In the genomic region with DNA sequence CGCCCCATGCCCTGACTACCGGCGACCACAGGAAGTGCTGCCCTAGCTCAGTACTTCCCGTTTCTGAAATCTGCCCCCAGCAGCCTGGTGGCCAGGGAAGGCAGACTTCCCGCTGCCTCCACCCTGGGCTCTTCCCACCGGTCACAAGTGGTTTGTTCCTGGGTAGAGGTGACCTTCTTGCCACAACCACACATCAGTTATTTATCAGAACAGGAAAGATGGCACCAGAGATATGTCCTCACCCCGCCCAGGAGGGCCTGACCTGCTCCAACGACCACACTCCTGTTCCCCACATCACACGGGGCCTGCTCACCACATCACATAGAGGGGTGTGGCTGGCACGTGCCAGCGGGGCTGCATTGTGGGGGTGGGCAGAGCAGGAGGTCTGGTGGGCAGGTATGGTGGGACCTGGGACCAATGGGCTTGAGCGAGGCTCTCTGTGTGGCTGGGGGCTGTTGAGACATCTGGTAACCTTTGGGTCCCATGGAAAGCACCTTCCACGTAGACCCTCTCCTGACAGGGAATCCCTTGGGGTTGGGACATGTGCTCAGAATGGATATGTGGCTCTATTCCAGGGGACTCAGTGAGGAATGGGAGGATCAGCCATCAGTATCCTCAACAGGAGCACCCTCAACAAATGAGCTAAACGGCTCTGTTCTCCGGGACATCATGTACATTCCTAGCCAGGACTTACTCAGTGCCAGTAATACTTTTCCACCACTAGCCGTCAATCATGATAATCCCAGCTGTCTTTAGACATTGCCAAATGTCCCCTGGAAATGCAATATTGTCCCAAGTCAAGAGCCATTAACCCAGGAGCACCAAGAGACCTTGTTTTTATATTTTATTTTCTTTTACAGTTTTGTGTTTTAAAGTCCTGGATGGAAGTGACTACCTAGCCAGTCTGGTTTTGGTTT, we compare ENCODE assay signal across 16 mouse cellular contexts. TPM values are rescaled to one million over a fixed set of nuclear protein-coding genes. Genes with fewer than 3 reads are reported as not detected.
A peak's percentile ranks its signal among the peaks of the same experiment; 100 is the strongest.
DNase-seq lines count a peak whose midpoint lies in the region; ATAC-seq and TF ChIP-seq lines count a peak whose summit lies in the region.
"Had no signal": no experiment of that assay in that cellular context is flagged by ENCODE, and none has a peak within 500 bp of the region (broad histone marks: within the 10 kb centered on the region; RNA-seq: fewer than 3 reads in every experiment).

No protein-coding gene starts in this region.

- H3K27ac ChIP-seq in testis, adult 2 months (ENCODE audit: control insufficient read depth, insufficient read depth, low read depth, low read length): no peak overlapping the region
- H3K27ac ChIP-seq in liver, embryonic 16.5 days (ENCODE audit: low read length): no peak overlapping the region
- H3K27ac ChIP-seq: heart, adult 2 months; left cerebral cortex, adult 2 months; limb, embryonic 15.5 days; neural tube, embryonic 12.5 days; stomach, postnatal 0 days had no signal

- no peaks in the 10 kb centered on the region for H3K9me3 ChIP-seq in liver, embryonic 16.5 days (replicated peaks; ENCODE audit: control insufficient read depth, low read length)
- H3K9me3 ChIP-seq: limb, embryonic 15.5 days; neural tube, embryonic 12.5 days had no signal

- 26% methylated on average over 16 of the region's 16 CpGs for WGBS in liver, embryonic 16.5 days (ENCODE audit: insufficient replicate concordance)

- peak; percentile 63; the same call in 1 of the 2 replicates for TF ChIP-seq POLR2A in testis, adult 2 months (IDR thresholded peaks at IDR 0.05; ENCODE audit: control insufficient read depth, low read depth, low read length)

- H3K9ac ChIP-seq in liver, embryonic 16.5 days (ENCODE audit: low read depth, low read length): no peak overlapping the region
- H3K9ac ChIP-seq: limb, embryonic 15.5 days; neural tube, embryonic 12.5 days had no signal

- DNase-seq in testis, postnatal 10 days (ENCODE audit: low spot score): no peak
- DNase-seq in brain, adult 2 months (ENCODE audit: low read depth, low spot score): peak; percentile 4
- no peak for DNase-seq in gastrocnemius, adult 18-20 months (ENCODE audit: low spot score)
- no peak for DNase-seq in adrenal gland, postnatal 10 days
- no peak for DNase-seq in frontal cortex, postnatal 36 days (ENCODE audit: low spot score in 2 of 2)
- DNase-seq: cerebellum, postnatal 25 days; kidney, postnatal 36 days; retina, postnatal 1 day had no signal

- peak overlapping the region; percentile 2 for H3K4me3 ChIP-seq in testis, adult 2 months (ENCODE audit: control insufficient read depth, low read depth, low read length)
- no peak overlapping the region for H3K4me3 ChIP-seq in liver, embryonic 16.5 days (ENCODE audit: low read depth, low read length)
- H3K4me3 ChIP-seq: heart, adult 2 months; left cerebral cortex, adult 2 months; limb, embryonic 15.5 days; neural tube, embryonic 12.5 days had no signal

- no peak for TF ChIP-seq CTCF in testis, adult 2 months (IDR thresholded peaks at IDR 0.05; ENCODE audit: control insufficient read depth, insufficient read depth, insufficient replicate concordance, low read depth, low read length)

- ATAC-seq in liver, embryonic 16.5 days (ENCODE audit: low read depth): peak; percentile 21; the same call in 1 of the 2 replicates

- no peaks in the 10 kb centered on the region; the same call in 1 of the 2 replicates for H3K4me1 ChIP-seq in testis, adult 2 months (ENCODE audit: control insufficient read depth, insufficient read depth, low read length)
- H3K4me1 ChIP-seq in liver, embryonic 16.5 days (ENCODE audit: control insufficient read depth, low read depth, low read length): peaks cover 5% of the 10 kb centered on the region
- H3K4me1 ChIP-seq: limb, embryonic 15.5 days; neural tube, embryonic 12.5 days had no signal

- no peaks in the 10 kb centered on the region for H3K27me3 ChIP-seq in testis, adult 2 months (ENCODE audit: control insufficient read depth, insufficient read depth, low read length)
- no peaks in the 10 kb centered on the region for H3K27me3 ChIP-seq in liver, embryonic 16.5 days (ENCODE audit: control insufficient read depth, insufficient read depth, low read depth, low read length)
- H3K27me3 ChIP-seq: limb, embryonic 15.5 days; neural tube, embryonic 12.5 days had no signal

- no peak overlapping the region for H3K4me2 ChIP-seq in liver, embryonic 16.5 days (ENCODE audit: low read depth, low read length)
- H3K4me2 ChIP-seq: limb, embryonic 15.5 days; midbrain, embryonic 11.5 days; neural tube, embryonic 12.5 days had no signal

- no peaks in the 10 kb centered on the region for H3K36me3 ChIP-seq in testis, adult 2 months (ENCODE audit: control insufficient read depth, insufficient read depth, low read length)
- no peaks in the 10 kb centered on the region for H3K36me3 ChIP-seq in liver, embryonic 16.5 days (ENCODE audit: control insufficient read depth, insufficient read depth)
- H3K36me3 ChIP-seq: limb, embryonic 15.5 days; neural tube, embryonic 12.5 days had no signal

RNA-seq across cellular contexts. Expression of a gene that starts 29.4 kb away (rescaled TPM):
- polyA plus RNA-seq in testis, adult 2 months (2012; rRNA removed): 0.61 and 0.64 TPM in 2 replicates
- 0.50 and 0.64 TPM in 2 replicates for polyA plus RNA-seq in liver, embryonic 16.5 days (2015; fragmentation: Nextera tagmentation; extraction: Ambion mirVana)
- 1 to 10 TPM in 1 of 2 experiments, under 1 TPM in 1; 0.75 to 1.9 TPM for total RNA-seq in gastrocnemius, adult 18-20 months (2021)
- 1 to 10 TPM; 2.0 to 3.8 TPM for total RNA-seq in adrenal gland, postnatal 10 days (2021)

RNA-seq across cellular contexts. Expression of a gene that starts 37.7 kb away (rescaled TPM):
- polyA plus RNA-seq in testis, adult 2 months (2012; rRNA removed): 1.7 and 2.6 TPM in 2 replicates
- 6.8 and 9.1 TPM in 2 replicates for polyA plus RNA-seq in liver, embryonic 16.5 days (2015; fragmentation: Nextera tagmentation; extraction: Ambion mirVana)
- 1 to 10 TPM; 3.6 to 6.7 TPM for total RNA-seq in gastrocnemius, adult 18-20 months (2021)
- total RNA-seq in adrenal gland, postnatal 10 days (2021): 100 to 1,000 TPM; 237 to 238 TPM

RNA-seq across cellular contexts. Expression of a gene that starts 58.5 kb away (rescaled TPM):
- polyA plus RNA-seq in testis, adult 2 months (2012; rRNA removed): 0.67 and 0.70 TPM in 2 replicates
- 0.39 and 0.42 TPM in 2 replicates for polyA plus RNA-seq in liver, embryonic 16.5 days (2015; fragmentation: Nextera tagmentation; extraction: Ambion mirVana)
- 1 to 10 TPM; 5.8 to 6.1 TPM for total RNA-seq in gastrocnemius, adult 18-20 months (2021)
- 10 to 100 TPM; 15.6 to 17.7 TPM for total RNA-seq in adrenal gland, postnatal 10 days (2021)

Comparison
In these comparisons a context has a peak if more than half of its experiments do, and no peak if none do; other contexts are left out.
1. RNA of a gene that starts 37.7 kb away (total RNA-seq): 237 to 238 TPM in adrenal gland, postnatal 10 days; 3.6 to 6.7 TPM in gastrocnemius, adult 18-20 months; every median in the first group is over 10 times any median in the second.